Mouse (Mus musculus): ENCODE results near the gene Upf1. TPM values are rescaled to one million over a fixed set of nuclear protein-coding genes. Genes with fewer than 3 reads are reported as not detected.

Upf1 gene
- polyA plus RNA-seq, 1 experiment from 2014 or later, result 10.5 TPM

GRCm38 (mm10) chr8:70377049-70377448 lies 24.0 kb upstream of the Upf1 start:
- Histone ChIP-seq H3K27me3 (ENCODE audit: control insufficient read depth, insufficient read depth, low read depth, low read length) (peaks cover 62% of the 10 kb centered on the region), H3K36me3 (ENCODE audit: control insufficient read depth, insufficient read depth, low read length) (no peaks in the 10 kb centered on the region), H3K4me3 (ENCODE audit: low read length) (no peak overlapping the region), H3K9me3 (ENCODE audit: control insufficient read depth, low read length) (peaks cover 3% of the 10 kb centered on the region; the same call in 1 of the 2 replicates), H3K4me2 (ENCODE audit: low read depth, low read length) (no peak overlapping the region), H3K4me1 (replicated peaks; ENCODE audit: control insufficient read depth, insufficient read depth, low read length) (peaks cover 32% of the 10 kb centered on the region), H3K27ac (ENCODE audit: low read length) (no peak overlapping the region), H3K9ac (ENCODE audit: low read length) (no peak overlapping the region)
- ATAC-seq (ENCODE audit: low read depth), result no peak
- 10% methylated on average over 15 of the region's 15 CpGs for WGBS

GRCm38 (mm10) chr8:70376275-70376741 lies 23.2 kb upstream of the Upf1 start:
- Histone ChIP-seq H3K27me3 (ENCODE audit: control insufficient read depth, insufficient read depth, low read depth, low read length) (peaks cover 62% of the 10 kb centered on the region), H3K4me2 (ENCODE audit: low read depth, low read length) (peak overlapping the region; percentile 31), H3K9me3 (ENCODE audit: control insufficient read depth, low read length) (peaks cover 3% of the 10 kb centered on the region; the same call in 1 of the 2 replicates), H3K9ac (ENCODE audit: low read length) (no peak overlapping the region), H3K36me3 (ENCODE audit: control insufficient read depth, insufficient read depth, low read length) (no peaks in the 10 kb centered on the region), H3K4me1 (replicated peaks; ENCODE audit: control insufficient read depth, insufficient read depth, low read length) (peaks cover 32% of the 10 kb centered on the region), H3K4me3 (ENCODE audit: low read length) (peak overlapping the region; percentile 20), H3K27ac (ENCODE audit: low read length) (no peak overlapping the region)
- WGBS, result 9% methylated on average over 37 of the region's 37 CpGs
- ATAC-seq (ENCODE audit: low read depth), result no peak

GRCm38 (mm10) chr8:70375212-70375859 lies 22.3 kb upstream of the Upf1 start:
- Histone ChIP-seq H3K9ac (ENCODE audit: low read length) (no peak overlapping the region), H3K4me3 (ENCODE audit: low read length) (peak overlapping the region; percentile 49), H3K27me3 (ENCODE audit: control insufficient read depth, insufficient read depth, low read depth, low read length) (peaks cover 62% of the 10 kb centered on the region), H3K4me2 (ENCODE audit: low read depth, low read length) (peak overlapping the region; percentile 72), H3K27ac (ENCODE audit: low read length) (no peak overlapping the region), H3K9me3 (ENCODE audit: control insufficient read depth, low read length) (peaks cover 3% of the 10 kb centered on the region; the same call in 1 of the 2 replicates), H3K36me3 (ENCODE audit: control insufficient read depth, insufficient read depth, low read length) (no peaks in the 10 kb centered on the region), H3K4me1 (replicated peaks; ENCODE audit: control insufficient read depth, insufficient read depth, low read length) (peaks cover 32% of the 10 kb centered on the region)
- 3% methylated on average over 35 of the region's 35 CpGs for WGBS
- ATAC-seq (ENCODE audit: low read depth), result peak; percentile 5; the same call in 1 of the 2 replicates

GRCm38 (mm10) chr8:70374318-70374927 lies 21.3 kb upstream of the Upf1 start:
- H3K4me1 ChIP-seq (replicated peaks; ENCODE audit: control insufficient read depth, insufficient read depth, low read length), result peaks cover 32% of the 10 kb centered on the region
- 0 out of 2 replicates have a peak overlapping the region, but pooled peaks have one; percentile 4 for H3K9ac ChIP-seq (ENCODE audit: low read length)
- H3K9me3 ChIP-seq (ENCODE audit: control insufficient read depth, low read length), result peaks cover 3% of the 10 kb centered on the region; the same call in 1 of the 2 replicates
- H3K27ac ChIP-seq (ENCODE audit: low read length), result no peak overlapping the region
- under 1% methylated on average over 45 of the region's 53 CpGs for WGBS
- H3K36me3 ChIP-seq (ENCODE audit: control insufficient read depth, insufficient read depth, low read length), result no peaks in the 10 kb centered on the region
- peak overlapping the region; percentile 72 for H3K4me2 ChIP-seq (ENCODE audit: low read depth, low read length)
- H3K4me3 ChIP-seq (ENCODE audit: low read length), result peak overlapping the region; percentile 49
- H3K27me3 ChIP-seq (ENCODE audit: control insufficient read depth, insufficient read depth, low read depth, low read length), result peaks cover 62% of the 10 kb centered on the region
- ATAC-seq (ENCODE audit: low read depth), result peak; percentile 81

GRCm38 (mm10) chr8:70373397-70374317 lies 20.6 kb upstream of the Upf1 start, which contains the start of gene Comp:
Gene Comp, plus strand, starts transcription at chr8:70373558.
- 3% methylated on average over 47 of the region's 47 CpGs for WGBS
- ATAC-seq (ENCODE audit: low read depth), result peak; percentile 1; the same call in 1 of the 2 replicates
- peak within 1 kb of the TSS; percentile 23; the same call in 1 of the 2 replicates for H3K9ac ChIP-seq (ENCODE audit: low read length)

GRCm38 (mm10) chr8:70371951-70372350 lies 18.9 kb upstream of the Upf1 start:
- H3K36me3 ChIP-seq (ENCODE audit: control insufficient read depth, insufficient read depth, low read length), result no peaks in the 10 kb centered on the region
- no peak overlapping the region for H3K4me3 ChIP-seq (ENCODE audit: low read length)
- no peak overlapping the region for H3K4me2 ChIP-seq (ENCODE audit: low read depth, low read length)
- peaks cover 49% of the 10 kb centered on the region for H3K27me3 ChIP-seq (ENCODE audit: control insufficient read depth, insufficient read depth, low read depth, low read length)
- peaks cover 3% of the 10 kb centered on the region; the same call in 1 of the 2 replicates for H3K9me3 ChIP-seq (ENCODE audit: control insufficient read depth, low read length)
- H3K27ac ChIP-seq (ENCODE audit: low read length), result no peak overlapping the region
- ATAC-seq (ENCODE audit: low read depth), result no peak
- 16% methylated on average over 6 of the region's 6 CpGs for WGBS
- H3K4me1 ChIP-seq (replicated peaks; ENCODE audit: control insufficient read depth, insufficient read depth, low read length), result peaks cover 32% of the 10 kb centered on the region
- no peak overlapping the region for H3K9ac ChIP-seq (ENCODE audit: low read length)

More at GRCm38 (mm10) chr8:70373397-70374317, 20.6 kb upstream of the Upf1 start, which contains the start of gene Comp:
- Histone ChIP-seq H3K9me3 (ENCODE audit: control insufficient read depth, low read length) (peaks cover 3% of the 10 kb centered on the region; the same call in 1 of the 2 replicates), H3K27me3 (ENCODE audit: control insufficient read depth, insufficient read depth, low read depth, low read length) (peaks cover 61% of the 10 kb centered on the region), H3K4me1 (replicated peaks; ENCODE audit: control insufficient read depth, insufficient read depth, low read length) (peaks cover 32% of the 10 kb centered on the region), H3K27ac (ENCODE audit: low read length) (no peak within 1 kb of the TSS), H3K4me3 (ENCODE audit: low read length) (peak within 1 kb of the TSS; percentile 49), H3K4me2 (ENCODE audit: low read depth, low read length) (peak within 1 kb of the TSS; percentile 72), H3K36me3 (ENCODE audit: control insufficient read depth, insufficient read depth, low read length) (no peaks in the 10 kb centered on the region)

- WGBS, result 78% methylated on average over 7 of the region's 7 CpGs
- Histone ChIP-seq H3K36me3 (ENCODE audit: control insufficient read depth, insufficient read depth, low read length) (no peaks in the 10 kb centered on the region), H3K9ac (ENCODE audit: low read length) (no peak overlapping the region), H3K4me2 (ENCODE audit: low read depth, low read length) (no peak overlapping the region), H3K9me3 (ENCODE audit: control insufficient read depth, low read length) (peaks cover 3% of the 10 kb centered on the region; the same call in 1 of the 2 replicates), H3K4me3 (ENCODE audit: low read length) (no peak overlapping the region), H3K4me1 (replicated peaks; ENCODE audit: control insufficient read depth, insufficient read depth, low read length) (peaks cover 23% of the 10 kb centered on the region), H3K27ac (ENCODE audit: low read length) (no peak overlapping the region), H3K27me3 (ENCODE audit: control insufficient read depth, insufficient read depth, low read depth, low read length) (peaks cover 35% of the 10 kb centered on the region)
- ATAC-seq (ENCODE audit: low read depth), result no peak
These were observed 17.4 kb upstream of the Upf1 start for GRCm38 (mm10) chr8:70370476-70370875.

- 46% methylated on average over 5 of the region's 5 CpGs for WGBS
- peak; percentile 77 for ATAC-seq (ENCODE audit: low read depth)
- no peak overlapping the region for H3K4me3 ChIP-seq (ENCODE audit: low read length)
- no peak overlapping the region for H3K9ac ChIP-seq (ENCODE audit: low read length)
- peaks cover 3% of the 10 kb centered on the region; the same call in 1 of the 2 replicates for H3K4me1 ChIP-seq (replicated peaks; ENCODE audit: control insufficient read depth, insufficient read depth, low read length)
- no peak overlapping the region for H3K4me2 ChIP-seq (ENCODE audit: low read depth, low read length)
- H3K27me3 ChIP-seq (ENCODE audit: control insufficient read depth, insufficient read depth, low read depth, low read length), result no peaks in the 10 kb centered on the region
- no peaks in the 10 kb centered on the region for H3K9me3 ChIP-seq (ENCODE audit: control insufficient read depth, low read length)
- no peaks in the 10 kb centered on the region for H3K36me3 ChIP-seq (ENCODE audit: control insufficient read depth, insufficient read depth, low read length)
- no peak overlapping the region for H3K27ac ChIP-seq (ENCODE audit: low read length)
These were observed 13.5 kb upstream of the Upf1 start for GRCm38 (mm10) chr8:70366588-70366987.
